27 mouse cellular contexts compared by ENCODE assay signal in genomic region chr10:19443516-19443915, GRCm38 (mm10).
DNase-seq lines count a peak whose midpoint lies in the region; ATAC-seq and TF ChIP-seq lines count a peak whose summit lies in the region.
"Had no signal": no experiment of that assay in that cellular context is flagged by ENCODE, and none has a peak within 500 bp of the region (broad histone marks: within the 10 kb centered on the region; RNA-seq: fewer than 3 reads in every experiment).

No protein-coding gene starts in this region.

- H3K4me1 ChIP-seq in kidney, embryonic 15.5 days, result peaks cover 3% of the 10 kb centered on the region; the same call in 1 of the 2 replicates
- H3K4me1 ChIP-seq in lung, postnatal 0 days (ENCODE audit: insufficient read depth, low read depth, low read length), result no peaks in the 10 kb centered on the region
- H3K4me1 ChIP-seq in neural tube, embryonic 11.5 days (ENCODE audit: control insufficient read depth, insufficient read depth, low read length), result peaks cover 7% of the 10 kb centered on the region; the same call in 1 of the 2 replicates
- H3K4me1 ChIP-seq: heart, embryonic 13.5 days; limb, embryonic 10.5 days; limb, embryonic 15.5 days had no signal

- H3K27ac ChIP-seq in kidney, embryonic 15.5 days, result no peak overlapping the region
- H3K27ac ChIP-seq in lung, postnatal 0 days (ENCODE audit: low read length), result no peak overlapping the region
- H3K27ac ChIP-seq in neural tube, embryonic 11.5 days (ENCODE audit: low read depth, low read length), result 0 out of 2 replicates have a peak overlapping the region, but pooled peaks have one; percentile 27
- H3K27ac ChIP-seq: gastrocnemius, adult 2 months; heart, adult 2 months; heart, embryonic 13.5 days; hindbrain, embryonic 12.5 days; limb, embryonic 10.5 days; limb, embryonic 15.5 days; macrophage; midbrain, embryonic 13.5 days had no signal

- DNase-seq in heart, adult 11 months, result peak; percentile 50
- no peak for DNase-seq in heart, postnatal 4 days
- DNase-seq in kidney, adult 18-20 months, result no peak
- peak; percentile 5 for DNase-seq in lung, postnatal 0 days (ENCODE audit: low spot score)
- no peak for DNase-seq in lung, postnatal 25 days (ENCODE audit: low spot score)
- no peak for DNase-seq in neural tube, embryonic 11.5 days (ENCODE audit: low spot score)
- no peak for DNase-seq in left cerebral cortex, postnatal 4 days
- DNase-seq: adrenal gland, postnatal 10 days; cerebellum, adult 9-10 months; cerebellum, postnatal 36 days; gastrocnemius, adult 2 months; gastrocnemius, postnatal 36 days; heart, adult 2 months; heart, postnatal 14 days; kidney, adult 8-10 months; spleen, adult 18-20 months; thymus, adult 18-20 months; thymus, postnatal 25 days had no signal

- TF ChIP-seq CTCF in lung, postnatal 0 days (IDR thresholded peaks at IDR 0.05), result no peak

- H3K9me3 ChIP-seq in kidney, embryonic 15.5 days (replicated peaks), result no peaks in the 10 kb centered on the region
- no peaks in the 10 kb centered on the region for H3K9me3 ChIP-seq in lung, postnatal 0 days (ENCODE audit: low read length)
- no peaks in the 10 kb centered on the region for H3K9me3 ChIP-seq in neural tube, embryonic 11.5 days (ENCODE audit: control insufficient read depth, low read length)
- H3K9me3 ChIP-seq: heart, embryonic 13.5 days; hindbrain, embryonic 12.5 days; limb, embryonic 10.5 days; limb, embryonic 15.5 days; midbrain, embryonic 13.5 days had no signal

- H3K27me3 ChIP-seq in kidney, embryonic 15.5 days, result peaks cover 4% of the 10 kb centered on the region; the same call in 1 of the 2 replicates
- 0 out of 2 replicates have a peak, but pooled peaks cover 6% of the 10 kb centered on the region for H3K27me3 ChIP-seq in lung, postnatal 0 days (replicated peaks; ENCODE audit: insufficient read depth, low read length)
- H3K27me3 ChIP-seq in neural tube, embryonic 11.5 days (ENCODE audit: control insufficient read depth, insufficient read depth, low read length), result peaks cover 12% of the 10 kb centered on the region; the same call in 1 of the 2 replicates
- H3K27me3 ChIP-seq: heart, embryonic 13.5 days; limb, embryonic 15.5 days; Patski had no signal

- H3K4me3 ChIP-seq in kidney, embryonic 15.5 days (replicated peaks), result no peak overlapping the region
- no peak overlapping the region for H3K4me3 ChIP-seq in lung, postnatal 0 days (ENCODE audit: low read depth, low read length)
- no peak overlapping the region for H3K4me3 ChIP-seq in neural tube, embryonic 11.5 days (ENCODE audit: low read depth, low read length)
- H3K4me3 ChIP-seq: gastrocnemius, adult 2 months; heart, adult 2 months; heart, embryonic 13.5 days; hindbrain, embryonic 12.5 days; limb, embryonic 10.5 days; limb, embryonic 15.5 days; midbrain, embryonic 13.5 days had no signal

- whole genome bisulfite sequencing in kidney, embryonic 15.5 days, result 32% methylated on average over 8 of the region's 8 CpGs
- 36% methylated on average over 8 of the region's 8 CpGs for WGBS in lung, postnatal 0 days
- 22% methylated on average over 8 of the region's 8 CpGs for WGBS in neural tube, embryonic 11.5 days

- H3K36me3 ChIP-seq in kidney, embryonic 15.5 days, result no peaks in the 10 kb centered on the region
- no peaks in the 10 kb centered on the region for H3K36me3 ChIP-seq in lung, postnatal 0 days (ENCODE audit: insufficient read depth, low read length)
- H3K36me3 ChIP-seq in neural tube, embryonic 11.5 days (ENCODE audit: control insufficient read depth, insufficient read depth, low read length), result no peaks in the 10 kb centered on the region
- H3K36me3 ChIP-seq: heart, embryonic 13.5 days; hindbrain, embryonic 12.5 days; limb, embryonic 10.5 days; limb, embryonic 15.5 days; midbrain, embryonic 13.5 days had no signal

- intact Hi-C loops in left cerebral cortex, postnatal 4 days (cut with DNase I), result no loop called here

- no peak for TF ChIP-seq EP300 in lung, postnatal 0 days (IDR thresholded peaks at IDR 0.05)

- H3K9ac ChIP-seq in kidney, embryonic 15.5 days, result no peak overlapping the region
- no peak overlapping the region for H3K9ac ChIP-seq in lung, postnatal 0 days (replicated peaks; ENCODE audit: low read depth)
- H3K9ac ChIP-seq in neural tube, embryonic 11.5 days (ENCODE audit: low read length), result no peak overlapping the region
- H3K9ac ChIP-seq: heart, embryonic 13.5 days; hindbrain, embryonic 12.5 days; limb, embryonic 15.5 days; midbrain, embryonic 13.5 days had no signal

- H3K4me2 ChIP-seq in kidney, embryonic 15.5 days, result peak overlapping the region; percentile 31
- no peak overlapping the region for H3K4me2 ChIP-seq in lung, postnatal 0 days (replicated peaks; ENCODE audit: low read depth, low read length)
- H3K4me2 ChIP-seq in neural tube, embryonic 11.5 days (ENCODE audit: low read depth), result no peak overlapping the region
- H3K4me2 ChIP-seq: heart, embryonic 13.5 days; hindbrain, embryonic 12.5 days; limb, embryonic 15.5 days; midbrain, embryonic 13.5 days had no signal

- no peak for ATAC-seq in kidney, embryonic 15.5 days (replicated peaks; ENCODE audit: low FRiP score)
- ATAC-seq in lung, postnatal 0 days, result no peak
- no peak for ATAC-seq in neural tube, embryonic 11.5 days (ENCODE audit: insufficient read depth, low FRiP score, low TSS enrichment)
- ATAC-seq: forebrain, embryonic 16.5 days; midbrain, embryonic 13.5 days; Patski had no signal

Comparison
In these comparisons a context has a peak if more than half of its experiments do, and no peak if none do; other contexts are left out.
1. DNase-seq: peak in heart, adult 11 months (single experiment) and lung, postnatal 0 days (single experiment); none in heart, postnatal 4 days (single experiment), kidney, adult 18-20 months (single experiment), lung, postnatal 25 days (single experiment), neural tube, embryonic 11.5 days (single experiment) and left cerebral cortex, postnatal 4 days (single experiment).